Mouse (Mus musculus) fat pad, adult 2 months (tissue): Measurements from ENCODE around the gene Gm3182.
"Not testable (repeated sequence)": the region's sequence is repeated elsewhere in the genome, so short reads cannot be mapped to it uniquely, and the experiment has no call there.

Source experiments
- DNase-seq: peaks from one replicate; pipeline ENCODE4 v3.0.0-alpha.2; 2011; ENCODE audit warnings: low read depth, low spot score; ENCODE audit errors: extremely low read depth

Gene Gm3182

GRCm38 (mm10) chr14:4481445-4481844 is at the start of gene Gm3182:
TSS of gene Gm3182 (plus strand) at chr14:4481745.
- DNase-seq = not testable (repeated sequence)

GRCm38 (mm10) chr14:4499425-4499824 is 17.9 kb downstream of the Gm3182 start:
- not testable (repeated sequence) for DNase-seq
